Mouse (Mus musculus): ENCODE data around the gene Ap3d1. TPM values are rescaled to one million over a fixed set of nuclear protein-coding genes. Genes with fewer than 3 reads are reported as not detected.

The Ap3d1 gene
- polyA plus RNA-seq, 1 experiment from 2014 or later = 76.8 TPM

GRCm38 (mm10) chr10:80703643-80704042 lies 38.4 kb downstream of the Ap3d1 start:
- Histone ChIP-seq H3K27ac (no peak overlapping the region), H3K4me1 (replicated peaks) (peaks cover 30% of the 10 kb centered on the region), H3K4me2 (peak overlapping the region; percentile 82), H3K4me3 (replicated peaks) (peak overlapping the region; percentile 62), H3K9ac (replicated peaks) (peak overlapping the region; percentile 57; the same call in 1 of the 2 replicates), H3K27me3 (no peaks in the 10 kb centered on the region), H3K9me3 (no peaks in the 10 kb centered on the region), H3K36me3 (peaks cover 48% of the 10 kb centered on the region)
- ATAC-seq (ENCODE audit: insufficient number of reproducible peaks, insufficient read depth, low FRiP score, low TSS enrichment, low read depth) = no peak
- WGBS = 85% methylated on average over 5 of the region's 5 CpGs

- no peaks in the 10 kb centered on the region for H3K9me3 ChIP-seq
Measured at GRCm38 (mm10) chr10:80702536-80703390, 39.3 kb downstream of the Ap3d1 start.

DNA sequence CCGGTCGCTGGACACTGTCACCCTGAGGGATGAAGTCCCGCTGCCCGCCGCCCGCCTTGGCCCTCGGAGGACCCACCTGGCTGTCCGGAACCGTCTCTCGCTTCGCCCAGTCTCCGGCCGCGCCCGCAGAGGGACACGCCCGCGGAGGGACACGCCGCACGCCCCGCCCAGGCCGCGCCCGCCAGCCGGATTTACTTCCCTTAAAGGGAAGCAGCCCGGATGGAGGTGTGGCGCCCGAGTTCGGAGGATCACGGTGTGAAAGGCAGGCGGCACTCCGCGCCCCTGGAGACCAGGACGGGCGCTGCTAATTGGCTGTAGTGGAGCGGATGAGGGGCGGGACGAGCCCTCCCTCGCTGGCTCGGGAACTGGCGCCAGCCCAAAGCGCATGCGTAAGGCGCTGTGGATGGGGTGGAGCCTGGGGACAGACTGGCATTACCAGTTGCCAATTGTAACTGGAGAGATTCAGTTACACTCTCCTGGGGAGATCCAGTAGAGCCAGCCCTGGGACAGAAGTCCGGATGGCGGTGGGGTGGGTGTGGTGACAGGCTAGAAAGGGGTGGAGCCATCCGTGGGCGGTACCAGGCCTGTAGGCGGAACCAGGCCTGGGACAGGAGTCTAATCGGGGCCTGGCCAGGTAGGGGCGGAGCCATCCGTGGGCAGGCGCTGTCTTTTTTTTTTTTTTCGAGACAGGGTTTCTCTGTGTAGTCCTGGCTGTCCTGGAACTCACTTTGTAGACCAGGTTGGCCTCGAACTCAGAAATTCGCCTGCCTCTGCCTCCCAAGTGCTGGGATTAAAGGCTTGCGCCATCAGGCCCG lies 40.1 kb downstream of the Ap3d1 start, which contains the start of the genes Mob3a and Izumo4:
TSS of gene Mob3a (minus strand) at position 257 of the 815 bp plus-strand sequence.
TSS of gene Izumo4 (plus strand) at position 464 of the 815 bp plus-strand sequence.
- Histone ChIP-seq H3K27me3 (no peaks in the 10 kb centered on the region), H3K36me3 (peaks cover 39% of the 10 kb centered on the region), H3K4me3 (replicated peaks) (peak within 1 kb of the TSS; percentile 62), H3K9ac (replicated peaks) (peak within 1 kb of the TSS; percentile 61), H3K4me1 (replicated peaks) (peaks cover 30% of the 10 kb centered on the region), H3K9me3 (no peaks in the 10 kb centered on the region), H3K27ac (peak within 1 kb of the TSS; percentile 79), H3K4me2 (peak within 1 kb of the TSS; percentile 82)
- peak; percentile 97 for ATAC-seq (ENCODE audit: insufficient number of reproducible peaks, insufficient read depth, low FRiP score, low TSS enrichment, low read depth)
- under 1% methylated on average over 58 of the region's 59 CpGs for WGBS

More at GRCm38 (mm10) chr10:80702536-80703390, 39.3 kb downstream of the Ap3d1 start:
- peak overlapping the region; percentile 57 for H3K9ac ChIP-seq (replicated peaks)
- peak; percentile 92 for ATAC-seq (ENCODE audit: insufficient number of reproducible peaks, insufficient read depth, low FRiP score, low TSS enrichment, low read depth)
- peaks cover 44% of the 10 kb centered on the region for H3K36me3 ChIP-seq
- peak overlapping the region; percentile 82 for H3K4me2 ChIP-seq
- WGBS = 2% methylated on average over 47 of the region's 47 CpGs
- H3K4me1 ChIP-seq (replicated peaks) = peaks cover 30% of the 10 kb centered on the region
- H3K4me3 ChIP-seq (replicated peaks) = peak overlapping the region; percentile 62
- H3K27ac ChIP-seq = peak overlapping the region; percentile 79
- no peaks in the 10 kb centered on the region for H3K27me3 ChIP-seq

DNA sequence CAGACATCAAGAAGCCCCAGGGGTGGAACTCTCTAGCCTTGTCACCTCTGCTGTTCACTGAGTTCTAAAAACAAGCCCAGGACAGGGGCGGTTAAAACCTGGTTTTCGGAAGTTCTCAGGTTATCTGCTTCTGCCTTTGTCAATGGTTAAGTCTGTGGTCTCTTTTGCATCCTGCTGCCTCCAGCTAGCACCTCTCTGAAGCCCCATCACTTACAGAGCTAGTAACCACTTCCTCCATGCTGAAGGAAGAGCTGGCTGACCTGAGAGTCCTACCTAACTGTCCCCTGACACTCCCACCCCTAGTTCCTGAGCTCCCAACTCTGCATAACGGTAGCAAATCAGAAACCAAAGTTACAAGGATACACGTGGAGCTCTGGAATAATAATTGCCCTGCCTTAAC lies 41.3 kb downstream of the Ap3d1 start:
- Histone ChIP-seq H3K4me2 (peak overlapping the region; percentile 82), H3K27ac (no peak overlapping the region), H3K27me3 (no peaks in the 10 kb centered on the region), H3K4me1 (replicated peaks) (peaks cover 30% of the 10 kb centered on the region), H3K4me3 (replicated peaks) (peak overlapping the region; percentile 62), H3K9me3 (no peaks in the 10 kb centered on the region), H3K36me3 (peaks cover 27% of the 10 kb centered on the region), H3K9ac (replicated peaks) (no peak overlapping the region; the same call in 1 of the 2 replicates)
- no peak for ATAC-seq (ENCODE audit: insufficient number of reproducible peaks, insufficient read depth, low FRiP score, low TSS enrichment, low read depth)
- WGBS = 39% methylated on average over 4 of the region's 4 CpGs

GRCm38 (mm10) chr10:80700038-80700504 lies 42.0 kb downstream of the Ap3d1 start:
- WGBS = 88% methylated on average over 7 of the region's 7 CpGs
- ATAC-seq (ENCODE audit: insufficient number of reproducible peaks, insufficient read depth, low FRiP score, low TSS enrichment, low read depth) = no peak
- Histone ChIP-seq H3K4me3 (replicated peaks) (no peak overlapping the region), H3K4me2 (peak overlapping the region; percentile 82; the same call in 1 of the 2 replicates), H3K27ac (no peak overlapping the region), H3K27me3 (no peaks in the 10 kb centered on the region), H3K36me3 (peaks cover 23% of the 10 kb centered on the region), H3K9me3 (no peaks in the 10 kb centered on the region), H3K4me1 (replicated peaks) (peaks cover 30% of the 10 kb centered on the region), H3K9ac (replicated peaks) (no peak overlapping the region)

GRCm38 (mm10) chr10:80698605-80699004 lies 43.5 kb downstream of the Ap3d1 start:
- H3K27me3 ChIP-seq = no peaks in the 10 kb centered on the region
- H3K36me3 ChIP-seq = peaks cover 30% of the 10 kb centered on the region
- no peak overlapping the region for H3K4me3 ChIP-seq (replicated peaks)
- WGBS = 95% methylated on average over 9 of the region's 9 CpGs
- no peak for ATAC-seq (ENCODE audit: insufficient number of reproducible peaks, insufficient read depth, low FRiP score, low TSS enrichment, low read depth)
- peaks cover 26% of the 10 kb centered on the region for H3K4me1 ChIP-seq (replicated peaks)
- H3K27ac ChIP-seq = no peak overlapping the region
- no peaks in the 10 kb centered on the region for H3K9me3 ChIP-seq
- no peak overlapping the region for H3K4me2 ChIP-seq
- H3K9ac ChIP-seq (replicated peaks) = no peak overlapping the region

DNA sequence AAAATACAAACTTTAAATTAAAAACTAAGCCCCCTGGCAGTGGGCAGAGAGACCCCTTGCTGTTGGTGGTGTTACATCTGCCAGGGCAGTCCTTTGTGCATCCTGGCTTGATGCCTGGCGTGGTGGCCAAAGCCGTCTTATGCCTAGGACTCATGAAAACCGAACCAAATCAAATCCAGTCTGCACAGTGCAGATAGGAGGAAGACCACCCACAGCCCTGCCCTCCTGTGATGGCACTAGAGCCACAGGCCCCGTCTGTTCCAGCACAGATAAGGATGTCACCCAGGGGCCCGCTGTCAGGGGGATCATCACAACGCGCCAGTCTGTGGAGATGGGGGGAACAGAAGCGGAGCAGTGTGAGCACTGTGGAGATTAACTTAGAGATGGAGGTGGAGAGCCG lies 44.3 kb downstream of the Ap3d1 start:
- no peak for ATAC-seq (ENCODE audit: insufficient number of reproducible peaks, insufficient read depth, low FRiP score, low TSS enrichment, low read depth)
- H3K4me2 ChIP-seq = no peak overlapping the region
- peaks cover 38% of the 10 kb centered on the region for H3K36me3 ChIP-seq
- peaks cover 18% of the 10 kb centered on the region for H3K4me1 ChIP-seq (replicated peaks)
- 0 out of 2 replicates have a peak overlapping the region, but pooled peaks have one; percentile 37 for H3K9ac ChIP-seq (replicated peaks)
- no peaks in the 10 kb centered on the region for H3K9me3 ChIP-seq
- H3K4me3 ChIP-seq (replicated peaks) = 0 out of 2 replicates have a peak overlapping the region, but pooled peaks have one; percentile 3
- no peaks in the 10 kb centered on the region for H3K27me3 ChIP-seq
- H3K27ac ChIP-seq = no peak overlapping the region
- 79% methylated on average over 9 of the region's 9 CpGs for WGBS

GRCm38 (mm10) chr10:80697393-80697787 lies 44.7 kb downstream of the Ap3d1 start:
- H3K27me3 ChIP-seq = no peaks in the 10 kb centered on the region
- H3K4me1 ChIP-seq (replicated peaks) = peaks cover 17% of the 10 kb centered on the region
- peaks cover 39% of the 10 kb centered on the region for H3K36me3 ChIP-seq
- H3K27ac ChIP-seq = no peak overlapping the region
- no peak for ATAC-seq (ENCODE audit: insufficient number of reproducible peaks, insufficient read depth, low FRiP score, low TSS enrichment, low read depth)
- H3K4me3 ChIP-seq (replicated peaks) = no peak overlapping the region
- WGBS = 92% methylated on average over 8 of the region's 8 CpGs
- H3K4me2 ChIP-seq = no peak overlapping the region
- H3K9me3 ChIP-seq = no peaks in the 10 kb centered on the region
- H3K9ac ChIP-seq (replicated peaks) = no peak overlapping the region

GRCm38 (mm10) chr10:80696502-80697392 lies 45.3 kb downstream of the Ap3d1 start:
- no peak overlapping the region for H3K4me2 ChIP-seq
- H3K4me1 ChIP-seq (replicated peaks) = peaks cover 17% of the 10 kb centered on the region
- no peak overlapping the region for H3K4me3 ChIP-seq (replicated peaks)
- WGBS = 71% methylated on average over 12 of the region's 12 CpGs
- peak overlapping the region; percentile 35; the same call in 1 of the 2 replicates for H3K27ac ChIP-seq
- H3K36me3 ChIP-seq = peaks cover 39% of the 10 kb centered on the region
- peak overlapping the region; percentile 45; the same call in 1 of the 2 replicates for H3K9ac ChIP-seq (replicated peaks)
- H3K9me3 ChIP-seq = no peaks in the 10 kb centered on the region
- H3K27me3 ChIP-seq = no peaks in the 10 kb centered on the region
- ATAC-seq (ENCODE audit: insufficient number of reproducible peaks, insufficient read depth, low FRiP score, low TSS enrichment, low read depth) = no peak

GRCm38 (mm10) chr10:80695801-80696501 lies 46.1 kb downstream of the Ap3d1 start:
- H3K9ac ChIP-seq (replicated peaks) = peak overlapping the region; percentile 45; the same call in 1 of the 2 replicates

More at GRCm38 (mm10) chr10:80695801-80696501, 46.1 kb downstream of the Ap3d1 start:
- H3K4me2 ChIP-seq = no peak overlapping the region
- no peaks in the 10 kb centered on the region for H3K27me3 ChIP-seq
- H3K9me3 ChIP-seq = no peaks in the 10 kb centered on the region
- 76% methylated on average over 10 of the region's 10 CpGs for WGBS
- H3K27ac ChIP-seq = peak overlapping the region; percentile 35; the same call in 1 of the 2 replicates
- no peak overlapping the region for H3K4me3 ChIP-seq (replicated peaks)
- peaks cover 15% of the 10 kb centered on the region for H3K4me1 ChIP-seq (replicated peaks)
- no peak for ATAC-seq (ENCODE audit: insufficient number of reproducible peaks, insufficient read depth, low FRiP score, low TSS enrichment, low read depth)
- H3K36me3 ChIP-seq = peaks cover 47% of the 10 kb centered on the region
